Mouse (Mus musculus) R1 (cell line): ENCODE measurements around the gene Atp2a2.

Experiments
- DNase-seq: peaks from one replicate; pipeline ENCODE4 v3.0.0-alpha.2; 2018; ENCODE audit warnings: low read depth, low spot score

The Atp2a2 gene

DNA sequence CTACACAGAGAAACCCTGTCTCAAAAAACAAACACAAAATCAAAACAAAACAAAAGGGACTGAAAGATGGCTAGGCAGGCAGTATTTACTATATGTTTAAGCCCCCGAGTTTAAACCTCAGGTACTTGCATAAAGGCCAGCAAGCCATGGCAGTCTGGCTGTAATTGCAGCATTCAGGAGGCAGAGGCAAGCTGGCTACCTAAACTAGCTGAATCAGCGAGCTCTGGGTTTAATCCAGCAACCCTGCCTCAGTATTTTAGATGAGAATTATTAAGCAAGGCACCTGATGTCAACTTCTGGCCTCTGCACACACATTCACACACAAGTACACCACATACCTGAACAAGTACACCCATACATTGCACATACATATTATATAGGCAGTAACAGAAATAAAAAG, 4.0 kb downstream of the Atp2a2 start:
- no peak for DNase-seq

DNA sequence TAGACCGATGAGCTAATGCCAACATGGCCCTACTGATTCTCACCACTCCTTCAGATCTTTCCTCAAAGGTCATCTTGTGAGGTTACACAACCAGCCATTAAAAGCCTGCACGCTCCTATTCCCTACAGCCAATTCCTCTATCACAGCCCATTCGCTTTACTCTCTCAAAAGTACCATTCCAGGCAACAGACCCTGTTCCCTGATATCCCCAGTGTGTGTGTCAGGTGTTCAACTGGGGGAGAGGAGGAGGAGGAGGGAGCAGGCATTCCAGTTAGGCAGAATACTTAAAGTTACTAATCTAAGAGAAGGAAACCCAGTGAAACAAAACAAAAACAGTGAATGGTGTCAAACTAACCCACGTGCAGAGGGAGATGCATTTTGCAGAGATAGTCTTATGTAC, 5.0 kb downstream of the Atp2a2 start:
- DNase-seq = no peak

DNA sequence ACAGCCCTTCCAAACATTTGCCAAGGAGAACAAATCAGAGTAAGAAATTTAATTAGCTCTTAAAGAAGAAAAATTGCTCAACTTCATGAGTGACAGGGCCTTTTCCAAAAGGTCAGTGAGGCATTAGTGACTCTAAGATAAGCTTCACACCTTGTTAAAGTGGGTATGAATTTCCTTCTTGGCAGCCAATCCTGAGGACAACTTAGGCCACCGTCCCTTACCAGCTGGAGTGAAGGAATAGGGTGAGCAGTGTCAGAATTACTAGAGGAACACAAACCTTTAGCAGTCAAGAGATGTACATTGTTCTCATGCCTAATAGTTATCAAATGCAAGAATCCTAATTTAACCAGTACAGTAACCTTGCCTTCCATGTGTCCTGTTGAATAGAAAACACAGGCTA, 7.6 kb downstream of the Atp2a2 start:
- no peak for DNase-seq

DNA sequence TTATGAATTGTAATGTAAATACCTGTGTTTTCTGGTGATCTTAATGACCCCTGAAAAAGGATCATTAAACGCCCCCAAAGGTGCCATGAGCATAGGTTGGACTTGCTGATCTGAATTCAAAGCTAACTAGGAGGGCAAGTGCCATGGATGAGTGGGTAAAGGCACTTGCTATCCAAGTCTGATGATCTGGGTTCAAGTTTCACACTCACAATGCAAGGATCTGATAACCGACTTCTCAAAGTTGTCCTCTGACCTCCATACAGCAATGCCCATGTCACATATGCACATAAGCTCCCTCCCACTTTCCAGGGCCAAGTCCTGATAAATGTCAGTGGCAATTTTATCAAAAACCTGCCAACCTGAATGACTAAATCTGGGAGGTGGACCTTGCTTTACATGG, 9.0 kb downstream of the Atp2a2 start:
- DNase-seq = no peak

DNA sequence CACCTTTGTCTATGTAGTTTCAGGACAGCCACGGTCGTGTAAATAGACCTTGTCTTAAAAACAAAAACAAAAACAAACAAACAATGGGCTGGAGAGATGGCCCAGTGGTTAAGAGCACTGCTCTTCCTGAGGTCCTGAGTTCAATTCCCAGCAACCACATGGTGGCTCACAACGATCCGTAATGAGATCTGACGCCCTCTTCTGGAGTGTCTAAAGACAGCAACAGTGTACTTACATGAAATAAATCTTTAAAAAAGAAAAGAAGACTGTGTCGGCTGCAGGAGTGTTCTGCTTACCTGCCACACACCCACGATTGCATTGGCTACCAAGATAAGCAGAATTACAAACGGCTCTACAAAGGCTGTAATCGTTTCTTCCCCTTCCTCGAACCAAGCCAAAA, 10.6 kb downstream of the Atp2a2 start:
- DNase-seq = no peak

DNA sequence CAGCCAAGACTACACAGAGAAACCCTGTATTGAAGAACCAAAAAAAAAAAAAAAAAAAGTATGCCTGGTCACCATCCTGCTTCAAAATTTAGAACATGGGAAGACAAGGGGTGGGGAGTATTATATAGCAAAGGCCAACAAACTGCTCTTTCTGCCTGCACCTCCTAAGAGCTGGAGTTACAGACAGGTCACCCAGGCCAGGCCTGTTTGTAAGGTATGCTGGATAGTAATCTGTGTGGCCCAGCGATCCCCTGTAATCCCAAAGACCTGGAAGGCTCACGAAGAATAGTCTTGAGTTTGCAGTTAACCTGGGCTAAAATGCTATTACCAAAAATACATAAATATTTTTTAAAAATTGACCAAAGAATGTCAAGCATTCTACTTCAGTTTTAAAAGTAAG, 11.9 kb downstream of the Atp2a2 start:
- DNase-seq = no peak

DNA sequence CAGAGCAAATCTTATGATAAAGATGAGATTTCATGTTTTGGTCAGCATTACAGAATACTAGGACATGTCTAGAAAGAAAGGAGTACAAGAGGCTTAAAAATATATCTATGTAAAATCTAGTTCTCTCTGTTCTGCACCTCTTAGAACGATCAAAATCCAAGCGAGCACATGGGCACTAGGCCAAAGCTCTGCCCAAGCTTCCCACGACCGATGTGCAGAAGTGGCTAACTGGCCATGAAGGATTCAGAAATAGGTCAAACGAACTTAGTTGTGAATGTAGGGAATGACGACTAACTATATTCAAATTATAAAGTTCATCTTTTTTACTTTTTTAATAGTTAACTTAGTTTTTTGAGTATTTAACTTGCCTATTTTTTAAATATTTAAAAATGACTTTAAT, 14.2 kb downstream of the Atp2a2 start:
- no peak for DNase-seq

DNA sequence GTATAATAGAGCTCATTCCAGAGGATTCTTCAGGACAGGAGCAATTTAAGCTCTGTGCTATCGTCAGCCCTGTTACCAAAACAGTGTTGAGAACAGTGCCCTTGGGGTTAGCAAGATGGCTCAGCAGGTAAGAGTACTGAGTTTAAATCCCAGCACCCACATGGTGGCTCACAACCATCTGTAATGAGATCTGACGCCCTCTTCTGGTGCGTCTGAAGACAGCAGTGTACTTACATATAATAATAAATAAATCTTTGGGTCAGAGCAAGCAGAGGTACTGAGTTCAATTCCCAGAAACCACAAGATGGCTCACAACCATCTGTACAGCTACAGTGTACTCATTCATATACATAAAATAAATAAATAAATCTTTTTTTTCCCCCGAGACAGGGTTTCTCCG, 15.8 kb downstream of the Atp2a2 start:
- DNase-seq = peak; percentile 34

DNA sequence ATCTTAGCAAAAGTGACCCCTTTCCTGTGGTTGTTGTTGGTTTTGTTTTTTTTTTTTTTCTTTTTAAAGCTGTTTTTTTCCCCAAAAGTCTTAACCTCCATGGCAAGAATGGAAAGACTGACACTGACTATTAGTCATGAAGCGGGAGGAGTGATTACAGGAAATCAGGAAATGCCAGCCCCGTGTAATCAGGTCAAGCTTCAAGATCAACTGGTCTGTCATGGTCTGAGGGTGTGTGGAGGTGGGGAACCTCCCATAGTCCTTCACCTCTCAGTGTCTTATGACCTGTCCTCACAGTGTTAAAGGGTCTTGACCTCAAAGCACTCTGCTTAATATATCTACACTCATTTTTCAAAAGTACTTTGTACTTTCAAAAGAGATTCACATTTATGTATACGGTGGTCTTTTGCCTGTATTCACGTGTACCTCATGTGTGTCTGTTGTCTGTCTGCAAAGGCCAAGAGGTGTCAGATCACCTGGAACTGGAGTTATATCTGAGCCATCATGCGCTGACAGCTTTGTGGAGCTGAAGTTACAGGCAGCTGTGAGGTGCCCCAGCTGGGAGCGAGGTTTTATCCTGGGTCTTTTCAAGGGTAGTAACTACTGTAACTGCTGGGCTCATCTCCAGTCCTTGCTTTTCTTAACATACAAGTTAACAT, 19.2 kb downstream of the Atp2a2 start:
- no peak for DNase-seq

DNA sequence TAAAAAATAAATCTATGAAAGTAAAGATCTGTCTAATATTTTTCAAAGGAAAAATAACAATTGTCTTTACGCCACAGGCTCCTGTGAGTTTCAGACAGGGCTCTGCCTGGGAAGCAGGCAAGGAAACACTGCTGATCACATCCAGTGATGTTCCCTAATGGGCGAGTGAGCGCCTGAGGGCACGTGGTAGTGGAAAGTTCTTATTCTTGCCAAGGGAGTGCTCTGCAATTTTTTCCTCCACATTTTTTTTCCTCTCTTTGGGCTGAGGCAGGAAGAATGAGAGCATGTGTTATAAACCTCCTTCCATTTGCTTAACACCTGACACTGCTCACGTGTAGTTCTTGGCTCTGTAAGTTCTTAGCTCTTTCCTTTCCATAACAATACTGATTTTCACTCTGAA, 20.2 kb downstream of the Atp2a2 start:
- DNase-seq = no peak

DNA sequence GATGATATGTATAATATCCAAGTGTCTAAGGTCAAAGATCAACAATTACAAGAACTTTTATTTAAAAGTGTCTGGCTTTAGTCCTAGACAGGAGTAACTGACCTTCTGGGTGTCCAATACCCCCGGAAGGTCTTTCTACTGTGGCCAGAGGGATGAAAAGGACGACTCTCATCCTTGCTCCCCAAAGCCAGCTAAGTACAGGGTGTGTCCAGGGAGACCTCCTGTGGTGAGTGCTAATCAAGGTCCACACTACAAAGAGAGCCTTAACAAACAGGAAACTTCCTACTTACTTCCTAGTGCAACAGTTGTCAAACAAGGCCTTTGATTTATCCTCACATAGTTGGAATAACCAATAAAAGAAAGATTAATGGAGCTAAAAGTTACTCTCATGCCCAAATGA, 22.9 kb downstream of the Atp2a2 start:
- peak; percentile 60 for DNase-seq

DNA sequence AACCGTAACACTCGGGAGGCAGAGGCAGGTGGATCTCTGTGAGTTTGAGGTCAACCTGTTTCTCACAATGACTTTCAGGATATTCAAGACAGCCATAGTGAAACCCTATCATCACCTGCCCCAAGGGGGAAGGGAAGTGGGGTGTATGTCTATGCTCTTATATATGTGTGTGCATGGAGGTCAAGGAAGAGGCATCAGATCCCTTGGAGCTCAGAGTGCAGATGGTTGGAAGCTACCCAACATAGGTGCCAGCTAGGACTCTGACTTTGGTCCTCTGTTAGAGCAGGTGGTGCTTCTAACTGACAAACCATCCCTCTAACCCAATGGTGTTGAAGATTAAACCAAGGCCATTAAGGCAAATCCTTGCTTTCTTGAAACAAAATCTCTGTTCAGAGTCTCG, 24.5 kb downstream of the Atp2a2 start:
- DNase-seq = no peak

DNA sequence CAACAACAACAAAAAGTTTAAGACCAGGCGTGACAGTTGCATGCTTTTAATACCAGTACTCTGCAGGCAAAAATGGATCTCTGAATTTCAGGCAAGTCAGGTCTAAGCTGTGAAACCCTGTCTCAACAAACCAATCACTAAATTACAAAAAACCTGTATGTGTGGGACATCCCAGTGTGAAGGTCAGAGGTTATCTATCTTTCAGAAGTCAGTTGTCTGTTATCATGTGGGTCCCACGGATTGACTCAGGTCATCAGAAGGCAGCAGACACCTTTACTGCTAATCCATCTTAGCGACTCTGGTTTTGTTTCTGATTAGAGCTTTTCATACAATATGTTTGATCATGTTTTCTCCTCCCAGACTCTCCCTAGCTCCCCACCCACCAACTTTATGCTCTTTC, 25.9 kb downstream of the Atp2a2 start:
- DNase-seq = no peak

DNA sequence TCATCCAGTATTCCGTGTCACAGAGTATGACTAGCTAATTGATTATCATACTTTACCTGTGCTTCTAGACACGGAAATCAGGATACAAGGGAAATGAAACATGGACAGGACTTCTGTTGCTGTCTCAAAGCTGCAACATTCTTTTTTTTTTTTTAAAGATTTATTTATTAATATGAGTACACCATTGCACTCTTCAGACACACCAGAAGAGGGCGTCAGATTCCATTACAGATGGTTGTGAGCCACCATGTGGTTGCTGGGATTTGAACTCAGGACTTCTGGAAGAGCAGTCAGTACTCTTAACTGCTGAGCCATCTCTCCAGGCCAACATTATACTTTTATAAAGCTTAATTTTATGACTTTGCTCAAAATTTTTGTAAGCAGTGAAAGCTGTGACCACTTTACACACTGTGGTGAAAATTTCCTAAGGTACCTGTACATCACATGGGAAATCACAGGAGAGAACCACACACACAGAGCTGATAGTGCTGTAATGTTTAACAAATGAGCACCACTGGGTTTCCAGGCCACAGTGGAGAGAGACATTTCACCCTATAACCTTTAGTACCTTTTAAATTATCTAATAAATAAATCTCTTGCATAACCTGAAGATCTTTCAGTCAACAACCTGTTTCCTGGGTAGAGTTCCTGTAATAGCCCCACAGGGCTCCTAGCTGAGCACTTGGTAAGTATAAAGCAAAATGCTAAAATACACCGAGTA, 27.2 kb downstream of the Atp2a2 start:
- DNase-seq = no peak

DNA sequence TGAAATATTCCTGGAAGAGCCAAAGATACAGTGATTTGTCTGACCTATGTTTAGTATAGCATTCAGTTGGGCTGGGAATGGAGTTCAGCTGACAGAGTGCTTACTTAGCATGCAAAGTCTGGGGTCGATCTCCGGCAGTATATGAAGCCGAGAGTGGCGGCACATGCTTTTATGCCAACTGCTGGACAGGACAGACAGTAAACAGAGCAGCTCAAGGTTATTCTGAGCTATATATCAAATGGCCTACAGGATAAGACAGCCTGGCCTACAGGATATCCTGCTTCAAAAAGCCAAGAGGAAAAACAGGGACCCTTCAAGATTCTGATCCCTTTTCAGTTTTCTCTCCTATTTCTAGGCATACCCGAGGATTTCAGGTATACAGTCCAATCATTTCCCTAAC, 30.4 kb downstream of the Atp2a2 start:
- no peak for DNase-seq

DNA sequence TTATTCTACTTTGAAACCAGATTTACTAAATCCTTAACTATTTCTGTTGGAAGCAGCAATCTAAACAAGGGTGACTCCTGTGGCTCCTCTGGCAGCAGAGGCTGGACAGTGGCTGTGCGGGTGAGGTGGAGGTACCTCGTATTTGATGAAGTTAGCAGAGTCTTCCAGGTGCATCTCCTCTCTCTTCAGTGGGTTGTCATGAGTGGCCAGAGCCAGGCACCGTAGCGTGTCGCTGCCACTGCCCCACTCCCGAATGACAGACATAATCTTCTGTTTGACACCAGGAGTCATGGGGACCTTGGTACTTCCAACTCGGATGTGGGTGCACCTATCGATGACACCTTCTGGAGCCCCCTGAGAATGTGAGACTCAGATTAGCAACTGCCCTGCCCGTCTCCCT, 40.6 kb downstream of the Atp2a2 start:
- no peak for DNase-seq

DNA sequence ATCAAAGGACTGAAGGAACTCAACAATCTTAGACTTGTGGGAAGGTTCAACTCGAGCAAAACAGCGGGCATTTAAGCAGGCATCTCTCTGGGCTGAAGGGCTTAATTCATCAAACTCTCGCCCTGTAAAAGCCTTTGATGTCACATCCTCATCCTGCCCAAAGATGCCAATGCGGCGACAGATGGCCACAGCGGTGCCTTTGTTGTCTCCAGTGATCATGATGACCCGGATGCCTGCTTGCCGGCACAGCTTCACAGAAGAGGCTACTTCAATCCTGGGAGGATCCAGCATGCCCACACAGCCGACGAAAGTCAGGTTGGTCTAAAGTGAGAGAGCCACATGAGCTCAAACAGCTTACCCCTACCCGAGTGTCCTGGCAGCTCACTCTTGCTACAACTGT, 41.4 kb downstream of the Atp2a2 start:
- DNase-seq = no peak

DNA sequence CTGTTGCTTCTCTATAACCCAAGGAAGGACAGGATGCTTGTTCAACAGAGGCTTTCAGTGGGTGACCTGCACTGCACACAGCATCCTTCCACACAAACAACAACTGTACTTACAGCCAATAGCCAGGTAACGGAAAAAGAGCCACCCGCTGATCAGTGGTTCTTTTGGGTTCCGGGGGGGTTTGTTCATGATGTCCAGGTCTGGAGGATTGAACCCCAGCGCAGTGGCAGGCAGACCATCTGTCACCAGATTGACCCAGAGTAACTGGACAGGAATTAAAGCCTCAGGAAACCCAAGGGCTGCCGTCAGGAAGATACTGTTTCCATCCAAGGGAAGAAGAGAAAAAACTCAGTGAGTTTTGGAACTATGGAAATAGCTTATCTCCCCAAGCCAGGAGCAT, 42.7 kb downstream of the Atp2a2 start:
- DNase-seq = no peak

DNA sequence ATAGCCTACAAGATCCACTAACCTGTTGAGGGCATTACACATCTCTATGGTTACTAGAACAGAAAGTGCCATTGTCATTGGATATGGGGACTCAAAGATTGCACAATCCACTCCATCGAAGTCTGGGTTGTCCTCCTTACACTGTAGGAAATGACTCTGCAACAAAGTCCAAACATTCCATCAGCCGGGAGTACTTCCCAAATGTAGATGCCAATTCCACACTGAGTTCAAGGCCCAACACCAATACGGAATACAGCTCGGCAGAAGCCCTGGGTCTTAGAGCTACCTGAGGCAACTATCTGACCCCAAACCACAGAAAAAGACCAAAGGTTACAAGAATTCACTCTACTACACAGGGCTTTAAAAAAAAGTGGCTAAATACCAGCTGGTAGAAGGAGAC, 44.0 kb downstream of the Atp2a2 start:
- no peak for DNase-seq

DNA sequence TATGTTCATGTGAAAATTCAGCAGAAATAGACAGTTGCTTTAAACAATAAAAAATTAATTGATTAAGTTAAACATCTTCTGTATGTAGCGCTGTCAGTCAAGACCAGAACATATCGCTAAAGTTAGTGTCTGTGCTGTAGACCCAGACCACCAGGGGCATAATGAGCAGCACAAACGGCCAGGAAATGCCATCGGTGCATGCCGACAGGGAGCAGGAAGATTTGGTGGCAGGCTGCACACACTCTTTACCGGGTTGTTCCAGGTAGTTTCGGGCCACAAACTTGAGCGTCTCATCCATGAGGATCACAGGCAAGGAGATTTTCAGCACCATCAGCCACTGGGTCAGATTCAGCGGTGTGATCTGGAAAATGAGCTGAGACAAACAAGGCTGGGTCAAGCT, 45.0 kb downstream of the Atp2a2 start:
- DNase-seq = peak; percentile 66

DNA sequence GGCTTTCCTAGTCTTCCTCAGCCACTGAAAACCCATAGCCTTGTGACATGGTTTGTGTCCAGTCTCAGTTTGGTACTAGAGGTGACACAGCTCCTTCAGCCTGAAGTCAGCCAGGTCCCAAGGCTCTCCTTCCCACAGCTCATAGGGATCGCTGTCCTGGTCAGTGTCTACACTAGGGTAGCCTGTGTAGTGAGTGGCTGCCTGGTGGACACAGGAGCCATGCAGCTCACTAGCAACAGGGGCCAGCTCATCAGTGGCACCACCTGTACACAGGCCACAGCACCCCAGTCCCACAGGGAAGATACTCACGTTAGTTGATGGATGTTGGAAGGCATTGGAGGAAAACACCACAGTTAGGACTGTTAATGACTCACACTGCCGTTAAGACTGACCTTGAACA, 46.4 kb downstream of the Atp2a2 start:
- no peak for DNase-seq

DNA sequence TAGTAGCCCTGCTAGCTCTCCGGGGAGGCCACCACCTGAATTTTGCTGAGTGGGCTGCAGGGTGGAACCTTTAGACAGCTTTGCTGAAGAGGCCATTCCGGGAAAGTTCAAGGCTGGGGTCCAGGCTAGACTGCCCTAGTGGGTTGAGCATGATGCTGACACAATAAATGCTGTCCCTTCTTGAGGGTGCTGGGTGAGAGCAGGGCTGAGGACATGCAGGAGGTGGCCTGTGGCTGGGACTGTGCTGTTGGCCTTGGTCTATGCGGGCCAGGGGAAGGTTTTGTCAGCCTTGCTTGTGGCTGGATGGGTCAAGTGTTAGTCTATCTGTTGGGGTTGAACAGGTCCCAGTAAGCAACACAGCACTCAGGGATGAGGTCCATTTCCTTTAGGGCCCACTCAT, 47.1 kb downstream of the Atp2a2 start:
- no peak for DNase-seq

DNA sequence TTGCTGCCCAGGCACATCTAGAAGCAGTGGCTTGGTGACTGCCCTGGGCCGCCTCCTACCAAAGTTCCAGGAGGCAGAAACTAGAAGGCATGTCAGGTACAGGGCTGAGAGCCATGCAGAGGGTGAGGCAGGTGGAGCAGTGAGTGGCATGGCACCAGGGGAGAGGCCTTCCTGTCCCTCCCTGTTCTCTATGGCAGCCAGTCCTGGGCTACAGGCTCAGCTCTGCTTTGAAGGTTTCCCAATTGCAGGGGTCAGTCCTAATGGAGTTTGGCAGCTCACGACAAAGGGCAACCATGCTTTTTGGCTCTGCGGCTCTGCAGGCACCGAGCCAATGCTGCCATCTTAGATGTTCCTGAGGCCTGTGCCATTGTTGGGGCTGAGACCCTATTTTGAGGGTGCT, 47.6 kb downstream of the Atp2a2 start:
- DNase-seq = no peak

DNA sequence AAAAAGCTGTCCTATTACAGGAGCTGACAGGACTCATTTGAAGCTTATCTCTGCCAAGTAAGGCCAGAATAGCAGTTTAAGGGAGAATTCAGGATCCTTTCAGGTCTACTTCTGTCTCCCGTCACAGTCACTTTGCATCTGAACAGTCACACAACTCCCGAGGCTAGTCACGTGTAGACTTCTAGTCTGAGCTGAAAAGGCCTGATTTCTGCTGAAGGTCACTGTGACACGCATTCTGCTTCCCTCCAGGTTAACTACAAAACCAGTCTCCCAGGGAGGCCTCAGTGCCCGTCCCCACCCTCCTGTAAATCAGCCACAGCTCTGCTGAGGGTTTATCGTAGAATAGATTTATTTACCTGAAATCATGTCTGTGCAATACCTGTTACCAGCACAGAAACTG, 48.8 kb downstream of the Atp2a2 start:
- DNase-seq = peak; percentile 95
